Mouse (Mus musculus) heart, postnatal 36 days (tissue): ENCODE data around the gene Tprkb. TPM values are rescaled to one million over a fixed set of nuclear protein-coding genes. Genes with fewer than 3 reads are reported as not detected.
A peak's percentile ranks its signal among the peaks of the same experiment; 100 is the strongest.
"Not testable (repeated sequence)": the region's sequence is repeated elsewhere in the genome, so short reads cannot be mapped to it uniquely, and the experiment has no call there.

ENCODE experiments used
- DNase-seq, 2 experiments: peaks; one replicate each; pipeline ENCODE4 v3.0.0; 2021 to 2022
- intact Hi-C: fragments of 180-260 bp; cut with DNase I; formaldehyde crosslinking; loops from one replicate; pipeline ENCODE4 v1.15.1; 2025
- total RNA-seq, 2 experiments: library from RNA; stranded (reverse); gene quantifications; 2 replicates each; pipeline ENCODE4 v1.2.3; 2021

Gene Tprkb
- total RNA-seq, result 10 to 100 TPM; 10.9 to 13.2 TPM

GRCm38 (mm10) chr6:85911587-85911986 is at the start of gene Tprkb:
Tprkb (plus strand) TSS chr6:85911865.
- intact Hi-C loops, result loop anchor here (5.0 to 10.0 kb wide), 2 partner anchors 324 to 457 kb away; partner anchors contain the start of genes Alms1, Cct7 and Pradc1
- no peak for DNase-seq

- DNase-seq, result no peak
- intact Hi-C loops, result no loop called here
Measured at GRCm38 (mm10) chr6:85862565-85862964, 49.1 kb upstream of the Tprkb start.

- no peak for DNase-seq
- intact Hi-C loops, result no loop called here
Measured at GRCm38 (mm10) chr6:85863136-85863535, 48.5 kb upstream of the Tprkb start.

- intact Hi-C loops, result no loop called here
Measured at GRCm38 (mm10) chr6:85863840-85864239, 47.8 kb upstream of the Tprkb start.

DNA sequence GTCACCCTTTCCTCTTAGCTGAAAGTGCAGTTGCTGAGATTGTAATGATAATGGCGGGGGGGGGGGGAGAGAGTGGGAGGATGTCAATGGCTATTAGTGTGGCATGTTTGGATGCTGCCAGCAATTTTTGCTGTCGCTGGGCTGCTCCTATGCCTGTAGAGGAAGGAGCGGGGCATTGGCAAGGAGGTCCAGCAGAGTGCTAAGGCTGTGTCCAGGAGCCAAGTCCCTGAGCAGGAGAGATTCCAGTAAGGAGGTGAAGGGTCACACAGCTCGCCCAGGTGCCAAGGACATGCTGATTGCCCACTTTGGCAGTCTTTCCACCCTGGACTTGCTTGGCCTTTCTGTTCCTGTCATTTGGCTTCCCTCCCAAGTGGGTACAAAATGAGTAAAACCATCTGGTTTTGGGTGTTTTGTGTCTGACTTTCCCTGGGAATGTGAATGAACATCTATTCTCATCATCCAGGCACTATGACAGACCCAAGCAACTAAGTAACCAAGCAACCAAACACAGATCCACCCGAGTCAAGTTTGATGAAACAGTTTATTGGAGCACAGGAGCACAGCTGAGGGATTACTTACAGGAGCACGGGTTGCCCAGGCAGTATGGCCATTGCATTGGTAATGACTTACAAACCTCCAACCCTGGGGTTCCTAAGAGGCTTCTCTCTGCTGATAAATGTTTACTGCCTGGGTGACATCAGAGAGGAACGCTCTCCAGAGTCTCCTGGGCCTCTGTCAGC is 46.6 kb upstream of the Tprkb start:
- intact Hi-C loops, DNase-seq: not testable (repeated sequence)

More at GRCm38 (mm10) chr6:85863840-85864239, 47.8 kb upstream of the Tprkb start:
- no peak for DNase-seq

GRCm38 (mm10) chr6:85866166-85866565 is 45.5 kb upstream of the Tprkb start:
- DNase-seq, intact Hi-C loops: not testable (repeated sequence)

GRCm38 (mm10) chr6:85866995-85867394 is 44.7 kb upstream of the Tprkb start:
- intact Hi-C loops, DNase-seq: not testable (repeated sequence)

DNA sequence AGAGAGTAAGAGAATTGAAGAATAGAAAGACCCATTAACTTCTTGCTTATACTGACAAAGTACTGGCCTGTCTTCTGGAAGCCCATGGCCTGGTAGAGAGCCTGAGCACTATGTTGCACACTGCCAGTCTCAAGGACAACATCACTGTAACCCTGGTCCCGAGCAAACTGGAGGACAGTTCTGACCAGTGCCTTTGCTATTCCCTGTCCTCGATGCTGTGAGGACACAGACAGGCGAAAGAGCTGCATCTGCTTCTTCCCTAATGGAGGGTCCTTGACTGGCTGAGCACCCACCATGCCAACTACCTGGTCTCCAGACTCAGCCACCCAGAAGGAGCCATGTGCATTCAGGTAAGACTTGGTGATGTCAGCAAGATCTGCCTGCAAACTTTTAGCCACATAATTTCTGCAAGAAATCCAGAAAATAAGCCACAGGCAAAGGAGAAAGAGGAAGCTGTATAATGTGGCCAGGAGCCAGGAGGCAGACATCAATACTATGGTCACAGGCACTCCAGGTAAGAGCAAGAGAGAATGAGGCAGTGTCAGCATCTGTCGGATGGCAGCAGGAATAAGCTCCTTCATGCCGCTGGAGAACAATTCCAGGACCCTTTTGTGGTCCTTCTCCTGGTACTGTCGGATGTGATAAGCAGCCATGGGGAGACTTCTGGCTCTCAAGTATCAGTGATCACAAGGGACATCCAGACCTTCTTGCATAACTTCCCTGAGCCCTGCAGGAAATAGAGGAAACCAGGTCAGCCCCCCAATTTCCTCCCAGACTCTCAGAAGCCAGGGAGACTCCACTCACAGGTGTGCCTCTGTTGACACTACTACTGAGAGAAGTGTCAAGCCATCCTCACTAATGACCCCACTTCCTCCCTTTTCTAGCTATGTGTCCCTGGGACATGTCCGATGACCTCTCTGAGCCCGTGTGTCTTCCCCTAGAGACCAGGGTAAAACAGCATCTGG is 43.7 kb upstream of the Tprkb start:
- DNase-seq, result no peak
- intact Hi-C loops, result no loop called here

GRCm38 (mm10) chr6:85869006-85869405 is 42.7 kb upstream of the Tprkb start, which contains the start of gene Nat8f2:
Nat8f2 (minus strand) TSS chr6:85869158.
- DNase-seq, intact Hi-C loops: not testable (repeated sequence)

- intact Hi-C loops, DNase-seq: not testable (repeated sequence)
Measured at GRCm38 (mm10) chr6:85883246-85883645, 28.4 kb upstream of the Tprkb start.

DNA sequence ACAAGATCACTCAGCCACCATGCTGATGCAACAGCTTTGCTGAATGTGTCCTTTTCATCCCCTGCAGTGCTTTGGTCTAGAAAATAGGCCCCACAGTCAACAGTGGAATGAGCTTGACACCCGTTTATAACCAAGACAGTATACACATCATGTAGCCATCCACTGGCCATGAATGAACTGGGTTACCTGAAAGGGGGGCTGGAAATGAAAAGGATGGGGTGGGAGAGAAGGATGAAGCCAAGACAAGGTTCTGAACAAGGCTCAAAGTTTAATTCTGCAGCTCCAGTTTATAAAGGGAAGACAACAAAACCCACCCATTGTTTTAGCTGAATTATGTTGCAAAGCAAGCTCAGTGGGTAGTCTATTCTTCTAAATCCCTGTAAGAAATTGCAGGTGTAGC is 27.4 kb upstream of the Tprkb start:
- intact Hi-C loops, result no loop called here
- DNase-seq, result no peak

- DNase-seq, result no peak
- intact Hi-C loops, result no loop called here
Measured at GRCm38 (mm10) chr6:85888961-85889360, 22.7 kb upstream of the Tprkb start.

- intact Hi-C loops, result not testable (repeated sequence)
- DNase-seq, result peak in 1 of 2 experiments; percentile 31
Measured at GRCm38 (mm10) chr6:85895061-85895648, 16.5 kb upstream of the Tprkb start.

DNA sequence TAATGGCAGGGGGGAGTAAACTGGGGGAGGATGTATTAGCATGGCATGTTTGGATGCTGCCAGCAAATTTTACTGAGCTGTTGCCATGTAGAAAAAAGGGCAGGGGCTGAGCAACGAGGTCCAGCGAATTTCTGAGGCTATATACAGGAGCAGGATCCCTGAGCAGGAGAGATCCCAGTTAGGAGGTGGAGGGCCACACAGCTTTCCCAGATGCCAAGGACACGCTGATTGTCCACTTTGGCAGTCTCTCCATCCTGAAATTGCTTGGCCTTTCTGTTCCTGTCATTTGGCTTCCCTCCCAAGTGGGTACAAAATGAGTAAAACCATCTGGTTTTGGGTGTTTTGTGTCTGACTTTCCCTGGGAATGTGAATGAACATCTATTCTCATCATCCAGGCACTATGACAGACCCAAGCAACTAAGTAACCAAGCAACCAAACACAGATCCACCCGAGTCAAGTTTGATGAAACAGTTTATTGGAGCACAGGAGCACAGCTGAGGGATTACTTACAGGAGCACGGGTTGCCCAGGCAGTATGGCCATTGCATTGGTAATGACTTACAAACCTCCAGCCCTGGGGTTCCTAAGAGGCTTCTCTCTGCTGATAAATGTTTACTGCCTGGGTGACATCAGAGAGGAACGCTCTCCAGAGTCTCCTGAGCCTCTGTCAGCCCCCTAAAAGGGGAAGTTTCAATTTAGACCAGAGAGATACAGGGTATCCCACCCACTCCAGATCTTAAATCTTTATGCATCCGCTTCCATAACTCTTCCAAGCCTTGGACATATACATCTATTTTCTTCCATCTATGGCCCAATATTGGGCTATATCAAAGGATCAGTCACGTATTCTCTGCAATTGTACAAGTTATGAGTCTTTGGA is 12.8 kb upstream of the Tprkb start:
- intact Hi-C loops, DNase-seq: not testable (repeated sequence)

DNA sequence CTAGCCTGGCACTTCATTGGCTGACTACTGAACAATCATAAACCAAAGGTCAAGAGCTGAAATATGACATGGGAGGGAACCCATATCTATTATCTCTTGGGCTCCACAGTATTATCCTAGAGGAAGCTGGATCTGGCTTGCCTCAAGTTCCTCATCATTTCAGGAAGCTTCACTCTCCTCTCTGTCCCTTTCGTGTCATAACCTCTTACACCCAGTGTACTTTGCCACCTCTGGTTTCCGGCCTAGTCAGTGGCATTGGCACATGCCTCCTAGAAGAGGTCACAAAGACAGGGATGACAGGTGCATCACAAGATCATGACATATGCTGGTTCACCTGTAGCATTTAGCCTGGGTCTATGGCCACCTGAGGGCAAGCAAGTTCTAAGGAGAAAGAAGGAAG is 9.4 kb upstream of the Tprkb start:
- DNase-seq, result no peak
- intact Hi-C loops, result no loop called here

DNA sequence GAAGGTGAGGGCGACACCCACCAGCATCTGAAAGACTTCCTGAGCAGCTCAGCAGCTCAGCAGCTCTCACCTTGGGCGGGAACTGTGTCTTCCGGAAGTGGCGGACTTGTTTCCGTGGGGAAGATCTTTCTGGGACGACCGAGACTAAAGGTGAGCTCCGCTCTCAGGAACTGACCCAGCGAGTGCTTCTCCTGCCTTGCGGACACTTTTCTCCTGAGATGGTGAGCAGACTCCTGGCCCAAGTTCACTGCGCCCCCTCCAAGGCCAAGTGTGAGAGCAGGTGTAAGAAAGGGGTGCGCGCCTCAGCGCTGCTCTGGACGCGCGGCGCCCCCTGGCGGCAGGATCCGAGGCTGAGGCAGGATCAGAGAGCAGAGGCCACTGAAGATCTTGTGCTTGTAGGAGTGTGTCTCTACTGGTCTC is 7.0 kb upstream of the Tprkb start, which contains the start of gene Nat8f4:
TSS of gene Nat8f4 (minus strand) at position 243 of the 420 bp plus-strand sequence.
- DNase-seq, result peak; percentile 78 to 79
- intact Hi-C loops, result not testable (repeated sequence)

DNA sequence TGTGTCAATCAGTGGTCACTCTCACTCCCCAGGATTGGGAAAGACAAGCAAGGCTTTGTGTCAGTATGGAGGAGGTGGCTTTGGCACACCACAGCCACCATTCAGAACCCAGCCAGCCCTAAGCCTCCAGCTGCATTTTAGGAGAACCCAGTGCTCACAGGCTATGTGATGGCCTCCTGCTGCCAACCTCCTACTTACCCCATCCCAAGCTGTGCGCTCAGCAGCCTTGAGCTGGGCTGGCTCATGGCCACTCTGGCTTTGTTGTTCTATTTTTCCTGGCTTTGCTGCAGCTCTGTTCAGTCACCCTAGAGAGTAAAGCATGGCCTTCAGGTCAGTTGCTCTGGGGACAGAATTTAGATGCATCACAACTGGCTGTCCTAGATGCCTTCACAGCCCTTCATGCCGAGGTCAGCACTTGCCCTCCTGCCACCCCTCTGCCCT is 4.7 kb upstream of the Tprkb start:
- intact Hi-C loops, result not testable (repeated sequence)
- DNase-seq, result peak in 1 of 2 experiments; percentile 13

GRCm38 (mm10) chr6:85908341-85908740 is 3.3 kb upstream of the Tprkb start:
- no peak for DNase-seq
- intact Hi-C loops, result no loop called here

DNA sequence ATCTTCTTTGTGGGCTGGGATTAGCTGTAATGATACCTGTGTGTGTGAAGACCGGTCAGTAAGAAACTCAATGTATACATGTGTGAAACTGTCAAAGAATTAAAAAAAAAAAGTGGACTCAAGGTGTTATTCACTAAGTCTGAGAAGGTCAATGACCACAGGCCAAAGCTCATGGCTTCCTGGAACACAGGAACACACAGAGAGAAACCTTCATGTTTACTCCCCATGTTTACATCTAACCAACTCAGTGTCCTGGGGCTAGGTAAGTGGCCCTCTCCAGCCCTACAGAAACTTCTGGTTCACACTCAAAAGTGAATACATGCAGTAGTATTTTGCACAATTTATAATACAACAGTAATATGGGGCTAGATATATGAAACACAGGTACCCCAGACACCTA is 2.0 kb upstream of the Tprkb start:
- no peak for DNase-seq
- intact Hi-C loops, result loop anchor here (5.0 to 10.0 kb wide), 2 partner anchors 322 to 455 kb away; partner anchors contain the start of genes Alms1, Cct7 and Pradc1
